Mouse (Mus musculus) right cerebral cortex, postnatal 25 days (tissue): ENCODE measurements around the gene Lgi4.

Source experiments
- DNase-seq: peaks from one replicate; pipeline ENCODE4 v3.0.0; 2022

Gene Lgi4

DNA sequence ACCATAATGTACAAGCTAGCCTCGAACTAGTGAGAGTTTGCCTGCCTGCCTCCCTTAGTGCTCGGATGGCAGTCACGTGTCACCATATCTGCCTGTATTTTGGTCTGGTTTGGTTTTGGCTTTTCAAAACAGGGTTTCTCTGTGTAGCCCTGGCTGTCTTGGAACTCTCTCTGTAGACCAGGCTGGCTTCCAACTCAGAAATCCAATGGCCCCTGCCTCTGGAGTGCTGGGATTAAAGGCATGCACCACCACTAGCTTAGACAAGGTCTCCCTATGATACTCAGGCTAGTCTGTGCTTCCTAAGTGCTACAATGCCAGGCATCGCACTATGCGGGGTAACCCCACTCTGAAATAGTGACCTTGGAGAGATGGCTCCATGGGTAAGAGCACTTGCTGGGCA lies 50.7 kb downstream of the Lgi4 start:
- no peak for DNase-seq

DNA sequence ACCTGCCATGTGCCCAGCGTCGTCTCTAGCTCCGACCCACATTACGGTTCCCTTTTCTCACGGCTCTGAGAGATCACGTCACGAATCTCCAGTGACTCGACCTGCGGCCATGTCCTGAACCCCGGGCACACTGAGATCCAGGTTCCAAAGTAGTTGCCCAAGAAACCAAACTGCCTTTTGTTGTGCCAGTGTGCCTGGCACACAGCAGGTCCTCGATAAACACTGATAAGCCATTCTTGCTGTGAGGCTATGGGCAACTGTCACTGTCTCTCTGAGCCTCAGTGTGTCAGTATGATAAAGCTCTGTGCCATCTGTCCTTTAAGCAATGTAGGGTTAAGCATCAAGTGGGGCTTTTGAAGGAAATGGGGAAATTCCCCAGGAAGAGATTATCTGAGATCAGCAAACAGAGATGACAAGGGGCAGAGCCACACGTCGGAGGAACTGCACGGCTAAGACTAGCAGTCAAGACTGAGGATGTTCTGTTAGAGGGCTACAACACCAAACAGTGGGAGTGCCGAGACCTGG lies 51.8 kb downstream of the Lgi4 start:
- DNase-seq: no peak

DNA sequence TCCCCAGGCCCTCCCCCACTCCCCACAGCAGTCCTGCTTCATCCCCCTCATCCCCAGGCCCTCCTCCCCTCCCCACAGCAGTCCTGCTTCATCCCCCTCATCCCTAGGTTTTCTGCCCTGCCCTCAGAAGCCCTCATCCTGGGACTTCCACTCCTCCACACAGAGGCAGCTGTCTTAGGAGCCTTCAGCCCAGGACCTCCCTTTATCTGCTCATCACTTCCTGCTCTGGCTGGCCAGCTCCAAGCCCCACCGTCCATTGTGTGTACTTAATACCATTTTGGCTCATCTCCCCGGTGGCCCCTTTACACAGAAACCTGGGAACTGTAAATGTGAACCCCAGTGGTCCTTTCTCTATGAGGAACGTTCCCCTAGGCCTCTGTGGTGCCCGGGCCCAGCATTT lies 52.9 kb downstream of the Lgi4 start:
- DNase-seq: no peak

DNA sequence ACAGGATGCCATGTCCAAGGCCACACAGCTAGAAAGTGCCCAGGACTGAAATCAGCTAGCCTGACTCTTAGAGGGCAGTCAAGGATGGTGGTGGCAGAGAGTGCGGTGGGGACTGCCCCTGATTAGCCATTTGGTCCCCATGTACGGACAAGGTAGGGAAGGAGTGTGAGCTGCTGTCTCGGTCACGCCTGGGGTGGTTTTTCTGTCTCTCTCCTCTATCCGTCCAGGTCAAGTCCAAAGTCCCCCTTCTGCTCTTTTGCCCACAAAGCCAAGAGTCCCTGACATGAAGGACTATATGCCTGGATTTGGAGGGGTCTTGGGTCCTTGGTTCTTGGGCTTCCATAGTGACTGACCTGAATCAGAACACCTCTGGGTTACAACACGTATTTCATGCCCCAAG lies 54.7 kb downstream of the Lgi4 start:
- no peak for DNase-seq

DNA sequence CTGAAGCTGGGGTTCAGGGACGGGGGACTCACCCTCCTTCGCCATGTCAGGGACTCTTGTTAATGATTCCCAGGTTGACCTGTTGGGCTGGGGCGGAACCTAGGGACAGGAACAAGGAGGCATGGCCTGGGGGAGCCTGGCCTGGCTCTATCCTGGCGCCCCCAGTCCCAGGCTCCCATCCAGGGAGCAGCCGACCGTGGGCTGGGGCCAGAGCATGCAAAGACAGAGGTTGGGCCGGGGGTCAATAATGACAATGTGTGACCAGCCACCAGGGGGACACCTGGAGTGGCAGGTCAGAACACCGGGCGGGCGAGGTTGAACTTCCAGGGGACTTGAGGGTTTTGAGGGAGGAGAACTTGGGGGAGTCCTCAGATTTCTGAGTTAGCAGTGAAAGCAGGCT lies 55.5 kb downstream of the Lgi4 start:
- no peak for DNase-seq

DNA sequence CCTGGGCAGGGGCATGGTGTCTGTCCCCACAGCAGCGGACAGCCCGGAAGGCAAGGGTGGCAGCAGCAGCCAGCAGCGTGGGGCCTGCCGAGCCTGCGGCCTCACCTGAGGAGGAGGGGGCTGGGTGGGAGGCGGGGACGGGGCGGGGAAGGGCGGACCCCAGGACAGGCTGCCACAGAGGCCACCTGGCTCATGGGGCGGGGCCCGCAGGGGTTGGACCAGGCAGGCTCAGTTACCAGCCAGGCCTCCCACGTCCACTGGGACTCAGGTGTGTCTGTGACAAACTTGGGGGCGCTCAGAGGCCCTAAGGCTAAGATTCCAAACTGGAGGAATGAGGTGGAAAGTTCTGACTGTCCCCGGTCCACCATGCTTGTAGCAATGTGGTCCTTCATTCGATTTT lies 56.0 kb downstream of the Lgi4 start, which contains the start of gene Hpn:
Hpn (minus strand) TSS at position 109 of the 400 bp plus-strand sequence.
- DNase-seq: no peak

DNA sequence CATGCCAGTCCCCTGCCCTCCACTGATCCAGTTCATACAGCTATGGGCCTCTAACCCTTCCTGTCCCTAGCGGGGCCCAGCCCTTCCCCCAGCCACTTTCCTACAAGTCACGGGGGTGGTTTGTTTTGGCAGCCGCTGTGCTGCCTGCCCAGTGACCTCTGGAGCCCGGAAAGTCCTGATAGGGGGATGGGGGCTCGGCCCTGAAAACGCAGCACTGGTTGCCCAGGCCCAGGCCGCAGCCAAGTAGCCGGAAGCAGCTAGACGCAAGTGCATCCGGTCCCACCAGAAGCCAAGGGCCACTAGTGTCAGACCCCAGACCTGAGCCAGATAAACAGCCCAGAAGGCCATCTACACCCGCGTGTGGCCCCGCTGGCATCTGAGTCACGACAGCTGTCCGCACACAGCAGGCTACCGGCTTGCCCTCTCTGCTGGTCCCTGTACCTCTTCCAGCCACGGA lies 56.5 kb downstream of the Lgi4 start:
- peak; percentile 45 for DNase-seq

DNA sequence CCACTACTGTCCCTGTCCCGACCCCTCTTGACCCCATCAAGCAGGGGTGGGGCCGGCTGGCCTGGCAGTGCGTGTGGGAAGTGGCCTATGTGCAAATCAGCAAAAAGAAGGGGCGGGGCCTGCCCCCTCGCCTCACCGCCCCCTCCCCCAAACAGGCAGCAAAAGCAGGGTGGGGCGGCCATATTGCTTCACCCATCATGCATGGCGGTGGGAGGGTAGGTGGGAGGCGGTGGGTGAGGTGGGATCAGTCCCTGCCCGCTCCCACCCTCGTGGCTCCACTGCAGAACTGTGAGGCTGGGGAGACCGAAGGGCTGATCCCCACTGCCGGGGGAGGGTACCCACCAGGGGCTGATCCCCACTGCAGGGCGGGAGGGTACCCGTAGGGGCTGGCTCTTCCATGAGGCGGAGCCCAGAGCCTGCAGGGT lies 57.6 kb downstream of the Lgi4 start:
- no peak for DNase-seq

DNA sequence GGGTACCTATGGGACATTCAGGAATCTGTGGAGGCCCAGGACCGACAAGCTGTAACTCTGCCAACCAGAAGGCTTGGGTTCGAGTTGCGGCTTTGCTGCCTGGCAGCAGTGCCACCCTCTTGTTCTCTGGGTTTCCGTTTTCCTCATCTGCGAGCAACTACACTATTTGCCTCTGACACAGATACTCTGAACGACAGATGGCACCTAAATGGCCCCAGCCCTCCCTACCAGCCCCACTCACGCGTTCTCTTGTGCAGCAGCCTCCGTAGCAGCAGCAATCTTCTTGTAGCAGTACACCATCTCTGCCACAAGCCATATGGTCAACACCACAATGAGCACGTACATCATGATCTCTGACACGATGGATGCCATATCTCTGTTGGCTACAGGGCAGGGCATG lies 58.3 kb downstream of the Lgi4 start:
- no peak for DNase-seq

DNA sequence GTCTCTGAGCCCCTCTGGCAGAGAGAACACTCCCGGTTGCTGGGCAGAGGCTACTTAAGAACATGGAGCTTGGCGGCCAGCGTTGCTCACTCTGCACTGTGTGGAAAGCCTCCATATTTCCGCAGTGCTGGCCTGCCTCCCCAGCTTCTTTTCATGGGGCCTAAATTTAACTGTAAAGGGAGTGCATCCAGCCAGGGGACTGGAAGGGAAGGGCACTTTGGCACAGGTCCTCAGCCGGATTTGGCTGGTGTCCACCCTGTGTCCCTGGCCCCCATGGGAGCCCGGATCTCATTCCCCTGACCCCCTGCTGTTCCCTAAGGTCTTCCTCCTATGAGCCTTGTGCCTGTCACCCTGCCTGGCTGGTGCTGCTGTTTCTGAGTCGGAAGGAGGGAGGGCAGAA lies 59.3 kb downstream of the Lgi4 start:
- DNase-seq: peak; percentile 49

DNA sequence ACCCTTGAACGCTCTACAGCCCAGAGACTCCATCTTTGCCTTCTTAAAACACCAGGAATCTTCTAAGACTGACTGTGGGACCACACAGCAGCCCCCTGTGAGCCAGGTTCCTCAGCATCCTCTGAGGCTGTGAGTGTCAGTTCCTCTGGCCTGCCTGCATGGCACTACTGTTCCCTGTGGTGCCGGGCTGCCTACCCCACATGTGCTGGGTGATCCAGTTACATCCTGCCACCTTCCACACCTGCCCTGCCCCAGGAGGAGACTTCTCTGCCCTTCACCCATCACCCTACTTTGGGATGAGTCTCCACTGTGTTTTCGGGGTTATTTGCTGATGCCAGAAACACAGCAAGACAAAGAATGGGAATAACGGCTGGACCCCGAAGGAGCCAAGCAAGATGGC lies 60.4 kb downstream of the Lgi4 start:
- no peak for DNase-seq
